Mouse (Mus musculus) G1E (cell line): ENCODE data around the gene Btn1a1. TPM values are rescaled to one million over a fixed set of nuclear protein-coding genes. Genes with fewer than 3 reads are reported as not detected.

Experiments
- ATAC-seq: 2 replicates; pipeline ENCODE4 v1.8.0; 2016; ENCODE audit warnings: mild to moderate bottlenecking; ENCODE audit not compliant: insufficient number of reproducible peaks, poor library complexity, low FRiP score, severe bottlenecking; ENCODE audit errors: extremely low read depth
- DNase-seq: peaks from one replicate; pipeline ENCODE4 v3.0.0; 2012; ENCODE audit warnings: low spot score
- H3K27me3 ChIP-seq: 2 replicates; pipeline ENCODE4 v1.6.1; 2012; ENCODE audit warnings: mild to moderate bottlenecking, low read length, inconsistent platforms; ENCODE audit not compliant: insufficient read depth
- H3K36me3 ChIP-seq: replicated peaks from 2 replicates; pipeline ENCODE3; 2012; ENCODE audit warnings: mild to moderate bottlenecking, inconsistent platforms
- H3K4me1 ChIP-seq: 2 replicates; pipeline ENCODE4 v1.6.1; 2012; ENCODE audit warnings: low read depth, low read length, inconsistent platforms, mixed read lengths; ENCODE audit not compliant: insufficient read depth
- H3K4me3 ChIP-seq: 2 replicates; pipeline ENCODE4 v1.5.1; 2012; ENCODE audit warnings: low read depth, mild to moderate bottlenecking, inconsistent platforms, low read length, moderate library complexity, mixed read lengths
- H3K9me3 ChIP-seq: replicated peaks from 2 replicates; pipeline ENCODE4 v1.6.1; 2012; ENCODE audit warnings: inconsistent platforms
- CTCF ChIP-seq: IDR thresholded peaks from 2 replicates; pipeline ENCODE4 v1.5.1; 2012; ENCODE audit warnings: low read depth, low read length, inconsistent platforms, mixed read lengths
- GATA1 ChIP-seq: IDR thresholded peaks from 2 replicates; pipeline ENCODE4 v1.6.1; 2012; ENCODE audit warnings: borderline replicate concordance, low read length, inconsistent platforms, mixed read lengths
- GATA2 ChIP-seq: IDR thresholded peaks from 2 replicates; pipeline ENCODE4 v1.6.1; 2012; ENCODE audit warnings: low read depth, low read length, inconsistent platforms, borderline replicate concordance
- POLR2AphosphoS5 ChIP-seq: IDR thresholded peaks from 2 replicates; pipeline ENCODE4 v1.6.1; 2012; ENCODE audit warnings: low read depth, low read length, inconsistent platforms; ENCODE audit not compliant: insufficient replicate concordance
- TAL1 ChIP-seq: conservative IDR thresholded peaks from 2 replicates; pipeline ENCODE4 v1.6.1; 2012; ENCODE audit warnings: low read depth, low read length, inconsistent platforms, mixed read lengths
- polyA plus RNA-seq: library from polyadenylated mRNA; stranded (reverse); fragments of >175 nt; gene quantifications from 2 replicates; pipeline ENCODE4 v1.2.3, GENCODE M21; 2012
- total RNA-seq, 2 experiments: library from RNA; stranded (forward) in 1 of 2; stranded (reverse) in 1 of 2; fragments of 200-1000 nt in 1 of 2; fragments of >200 nt in 1 of 2; fragmentation: Nextera tagmentation in 1 of 2; gene quantifications; 2 replicates each; pipeline ENCODE4 v1.2.3; 2014 to 2017

Btn1a1 gene
- total and polyA plus RNA-seq, 3 experiments = 0.80 to 31.6 (median 0.82) TPM

GRCm38 (mm10) chr13:23459264-23459846 lies 6.3 kb downstream of the Btn1a1 start:
- H3K4me1 ChIP-seq = peaks cover 57% of the 10 kb centered on the region
- H3K27me3 ChIP-seq = no peaks in the 10 kb centered on the region
- peak overlapping the region; percentile 55; the same call in 1 of the 2 replicates for H3K4me3 ChIP-seq
- H3K9me3 ChIP-seq = no peaks in the 10 kb centered on the region
- H3K36me3 ChIP-seq = no peaks in the 10 kb centered on the region
- ATAC-seq (peak; percentile 42; the same call in 1 of the 2 replicates), DNase-seq (no peak)
- TF ChIP-seq CTCF = no peak
- peak; percentile 37 for TF ChIP-seq TAL1
- no peak for TF ChIP-seq GATA2
- no peak for TF ChIP-seq POLR2AphosphoS5
- TF ChIP-seq GATA1 = no peak

- ATAC-seq = no peak
Observed at GRCm38 (mm10) chr13:23453926-23454325, 11.8 kb downstream of the Btn1a1 start.

GRCm38 (mm10) chr13:23453362-23453862 lies 12.3 kb downstream of the Btn1a1 start:
- no peak for TF ChIP-seq CTCF
- TF ChIP-seq GATA2 = no peak
- no peak for TF ChIP-seq TAL1
- no peak for TF ChIP-seq POLR2AphosphoS5
- no peak for TF ChIP-seq GATA1
- no peak for DNase-seq
- peaks cover 37% of the 10 kb centered on the region for H3K4me1 ChIP-seq

More at GRCm38 (mm10) chr13:23453926-23454325, 11.8 kb downstream of the Btn1a1 start:
- DNase-seq = no peak
- Histone ChIP-seq H3K9me3 (no peaks in the 10 kb centered on the region), H3K27me3 (no peaks in the 10 kb centered on the region), H3K4me1 (peaks cover 37% of the 10 kb centered on the region), H3K4me3 (peak overlapping the region; percentile 81), H3K36me3 (no peaks in the 10 kb centered on the region)
- no peak for TF ChIP-seq TAL1
- TF ChIP-seq POLR2AphosphoS5 = no peak
- TF ChIP-seq CTCF = no peak
- no peak for TF ChIP-seq GATA1
- TF ChIP-seq GATA2 = no peak

GRCm38 (mm10) chr13:23450398-23450797 lies 15.3 kb downstream of the Btn1a1 start:
- H3K27me3 ChIP-seq = no peaks in the 10 kb centered on the region
- TF ChIP-seq TAL1 (no peak), GATA2 (no peak), GATA1 (no peak), POLR2AphosphoS5 (no peak), CTCF (no peak)
- no peak for DNase-seq
- H3K9me3 ChIP-seq = no peaks in the 10 kb centered on the region
- H3K4me3 ChIP-seq = peak overlapping the region; percentile 69
- peaks cover 33% of the 10 kb centered on the region for H3K4me1 ChIP-seq
- no peaks in the 10 kb centered on the region for H3K36me3 ChIP-seq
- no peak; the same call in 1 of the 2 replicates for ATAC-seq

More at GRCm38 (mm10) chr13:23453362-23453862, 12.3 kb downstream of the Btn1a1 start:
- H3K4me3 ChIP-seq = peak overlapping the region; percentile 81
- H3K9me3 ChIP-seq = no peaks in the 10 kb centered on the region
- H3K27me3 ChIP-seq = no peaks in the 10 kb centered on the region
- ATAC-seq = 0 out of 2 replicates have a peak, but pooled peaks have one; percentile 17
- no peaks in the 10 kb centered on the region for H3K36me3 ChIP-seq

- DNase-seq (no peak), ATAC-seq (0 out of 2 replicates have a peak, but pooled peaks have one; percentile 16)
- Histone ChIP-seq H3K9me3 (no peaks in the 10 kb centered on the region), H3K36me3 (no peaks in the 10 kb centered on the region), H3K27me3 (no peaks in the 10 kb centered on the region), H3K4me3 (peak overlapping the region; percentile 69), H3K4me1 (peaks cover 36% of the 10 kb centered on the region)
- TF ChIP-seq POLR2AphosphoS5 (no peak), TAL1 (no peak), GATA1 (no peak), GATA2 (no peak), CTCF (no peak)
Observed at GRCm38 (mm10) chr13:23449235-23450095, 16.2 kb downstream of the Btn1a1 start.
